Mouse (Mus musculus) cerebellum, postnatal 36 days (tissue): ENCODE data around the gene Stat3.

Experiments
- DNase-seq, 2 experiments: peaks; one replicate each; pipeline ENCODE4 v3.0.0; 2021 to 2022; ENCODE audit warnings: mixed read lengths in 2 of 2

Gene Stat3

GRCm38 (mm10) chr11:100850778-100851528, 88.4 kb downstream of the Stat3 start:
- peak; percentile 39 to 40 for DNase-seq

GRCm38 (mm10) chr11:100850038-100850777, 89.1 kb downstream of the Stat3 start, which contains the start of gene Stat5b:
Gene Stat5b, minus strand, starts transcription at chr11:100850724.
- DNase-seq = peak; percentile 72 to 76

GRCm38 (mm10) chr11:100849456-100850037, 89.8 kb downstream of the Stat3 start:
- DNase-seq = peak in 1 of 2 experiments; percentile 10

GRCm38 (mm10) chr11:100848789-100849379, 90.5 kb downstream of the Stat3 start:
- DNase-seq = no peak

- no peak for DNase-seq
These were observed 91.3 kb downstream of the Stat3 start for GRCm38 (mm10) chr11:100848080-100848479.

- no peak for DNase-seq
These were observed 91.8 kb downstream of the Stat3 start for GRCm38 (mm10) chr11:100847572-100847971.

- no peak for DNase-seq
These were observed 93.5 kb downstream of the Stat3 start for GRCm38 (mm10) chr11:100845793-100846192.

GRCm38 (mm10) chr11:100844121-100844520, 95.2 kb downstream of the Stat3 start:
- DNase-seq = no peak

- no peak for DNase-seq
These were observed 96.2 kb downstream of the Stat3 start for GRCm38 (mm10) chr11:100843070-100843669.

- DNase-seq = no peak
These were observed 97.3 kb downstream of the Stat3 start for GRCm38 (mm10) chr11:100842025-100842424.

GRCm38 (mm10) chr11:100840866-100841265, 98.5 kb downstream of the Stat3 start:
- DNase-seq = no peak

- no peak for DNase-seq
These were observed 99.8 kb downstream of the Stat3 start for GRCm38 (mm10) chr11:100839523-100839922.

GRCm38 (mm10) chr11:100838894-100839293, 100.4 kb downstream of the Stat3 start:
- DNase-seq = no peak

- no peak for DNase-seq
These were observed 102.2 kb downstream of the Stat3 start for GRCm38 (mm10) chr11:100836923-100837702.
